Mouse (Mus musculus) T-helper 17 cell (primary cell): Measurements from ENCODE around the gene Pkd1l1.

Experiments
- in situ Hi-C, 2 experiments: fragments of 300-600 bp; cut with MboI, MseI; formaldehyde crosslinking; loops; 1 replicate in 1 of 2; 2 replicates in 1 of 2; pipeline ENCODE4 v1.15.1; 2025; ENCODE audit warnings: high pct_unique_total_duplicates in 2 of 2

The Pkd1l1 gene

GRCm38 (mm10) chr11:8973166-8973565 is at the start of gene Pkd1l1:
Gene Pkd1l1 (minus strand): TSS chr11:8973266.
- in situ Hi-C loops = loop anchor here in 1 of 2 experiments (25.0 kb wide), 1 partner anchor 436 kb away; no protein-coding TSS in a partner anchor

- in situ Hi-C loops = no loop called here
Observed at GRCm38 (mm10) chr11:9020207-9020606, 47.1 kb upstream of the Pkd1l1 start.

- in situ Hi-C loops = no loop called here
Observed at GRCm38 (mm10) chr11:9018491-9019267, 45.6 kb upstream of the Pkd1l1 start.

GRCm38 (mm10) chr11:9014740-9015139 is 41.7 kb upstream of the Pkd1l1 start:
- in situ Hi-C loops = no loop called here

GRCm38 (mm10) chr11:9011348-9011747 is 38.3 kb upstream of the Pkd1l1 start:
- in situ Hi-C loops = no loop called here

- in situ Hi-C loops = no loop called here
Observed at GRCm38 (mm10) chr11:9010853-9011339, 37.8 kb upstream of the Pkd1l1 start, which contains the start of gene Hus1. Gene Hus1 (minus strand): TSS chr11:9011191.

GRCm38 (mm10) chr11:9010416-9010815 is 37.4 kb upstream of the Pkd1l1 start:
- in situ Hi-C loops = no loop called here

GRCm38 (mm10) chr11:9008761-9009160 is 35.7 kb upstream of the Pkd1l1 start:
- in situ Hi-C loops = no loop called here

GRCm38 (mm10) chr11:8988084-8988483 is 15.0 kb upstream of the Pkd1l1 start:
- in situ Hi-C loops = loop anchor here (5.0 kb wide), 1 partner anchor 149 kb away; no protein-coding TSS in a partner anchor

- in situ Hi-C loops = loop anchor here (5.0 kb wide), 1 partner anchor 151 kb away; no protein-coding TSS in a partner anchor
Observed at GRCm38 (mm10) chr11:8986058-8986457, 13.0 kb upstream of the Pkd1l1 start.

GRCm38 (mm10) chr11:8983237-8983861 is 10.3 kb upstream of the Pkd1l1 start:
- in situ Hi-C loops = no loop called here

GRCm38 (mm10) chr11:8978154-8978553 is 5.1 kb upstream of the Pkd1l1 start:
- in situ Hi-C loops = no loop called here

GRCm38 (mm10) chr11:8972093-8972492 is 973 bp downstream of the Pkd1l1 start:
- in situ Hi-C loops = loop anchor here in 1 of 2 experiments (25.0 kb wide), 1 partner anchor 435 kb away; no protein-coding TSS in a partner anchor

- in situ Hi-C loops = loop anchor here in 1 of 2 experiments (25.0 kb wide), 1 partner anchor 433 kb away; no protein-coding TSS in a partner anchor
Observed at GRCm38 (mm10) chr11:8970509-8970908, 2.6 kb downstream of the Pkd1l1 start.

- in situ Hi-C loops = loop anchor here in 1 of 2 experiments (25.0 kb wide), 1 partner anchor 431 kb away; no protein-coding TSS in a partner anchor
Observed at GRCm38 (mm10) chr11:8968094-8968493, 5.0 kb downstream of the Pkd1l1 start.

- in situ Hi-C loops = loop anchor here (10.0 to 25.0 kb wide), 2 partner anchors 421 to 424 kb away; no protein-coding TSS in a partner anchor
Observed at GRCm38 (mm10) chr11:8958572-8958971, 14.5 kb downstream of the Pkd1l1 start.

- in situ Hi-C loops = loop anchor here (10.0 to 25.0 kb wide), 2 partner anchors 421 to 423 kb away; no protein-coding TSS in a partner anchor
Observed at GRCm38 (mm10) chr11:8958108-8958507, 15.0 kb downstream of the Pkd1l1 start.

GRCm38 (mm10) chr11:8957023-8957422 is 16.0 kb downstream of the Pkd1l1 start:
- in situ Hi-C loops = loop anchor here (10.0 to 25.0 kb wide), 2 partner anchors 420 to 422 kb away; no protein-coding TSS in a partner anchor

- in situ Hi-C loops = loop anchor here (10.0 to 25.0 kb wide), 2 partner anchors 418 to 421 kb away; no protein-coding TSS in a partner anchor
Observed at GRCm38 (mm10) chr11:8955678-8956077, 17.4 kb downstream of the Pkd1l1 start.

GRCm38 (mm10) chr11:8949765-8950430 is 23.2 kb downstream of the Pkd1l1 start:
- in situ Hi-C loops = loop anchor here (5.0 to 25.0 kb wide), 3 partner anchors 53 to 415 kb away; no protein-coding TSS in a partner anchor

- in situ Hi-C loops = loop anchor here in 1 of 2 experiments (5.0 kb wide), 1 partner anchor 52 kb away; no protein-coding TSS in a partner anchor
Observed at GRCm38 (mm10) chr11:8948871-8949270, 24.2 kb downstream of the Pkd1l1 start.
